Mouse (Mus musculus): ENCODE results near the gene Olfr803. TPM values are rescaled to one million over a fixed set of nuclear protein-coding genes. Genes with fewer than 3 reads are reported as not detected.

Gene Olfr803
- not detected for polyA plus RNA-seq (2015; fragmentation: Illumina TruSeq; extraction: RNeasy Lipid Tissue Mini Kit (QIAGEN cat#74804); ENCODE audit: insufficient read depth, low replicate concordance)

GRCm38 (mm10) chr10:129694186-129694585 lies at the start of gene Olfr803:
Gene Olfr803, minus strand, starts transcription at chr10:129694286.

GRCm38 (mm10) chr10:129741821-129742220 lies 47.7 kb upstream of the Olfr803 start, which contains the start of gene Olfr806:
Gene Olfr806, minus strand, starts transcription at chr10:129741921.

GRCm38 (mm10) chr10:129729275-129729674 lies 35.2 kb upstream of the Olfr803 start, which contains the start of gene Olfr805:
Gene Olfr805, minus strand, starts transcription at chr10:129729375.

GRCm38 (mm10) chr10:129702910-129703309 lies 8.8 kb upstream of the Olfr803 start, which contains the start of gene Olfr804:
Gene Olfr804, plus strand, starts transcription at chr10:129703210.

GRCm38 (mm10) chr10:129688069-129688468 lies 6.0 kb downstream of the Olfr803 start, which contains the start of gene Olfr802:
Gene Olfr802, minus strand, starts transcription at chr10:129688169.

GRCm38 (mm10) chr10:129673765-129674164 lies 20.3 kb downstream of the Olfr803 start, which contains the start of gene Olfr801:
Gene Olfr801, minus strand, starts transcription at chr10:129673865.

GRCm38 (mm10) chr10:129657394-129657793 lies 36.7 kb downstream of the Olfr803 start, which contains the start of gene Olfr800:
Gene Olfr800, plus strand, starts transcription at chr10:129657694.

Other genes starting within 250 kb of the Olfr803 start
- gene Olfr787, start 232.4 kb downstream of the Olfr803 start, polyA plus RNA-seq (2015; fragmentation: Illumina TruSeq; extraction: RNeasy Lipid Tissue Mini Kit (QIAGEN cat#74804); ENCODE audit: insufficient read depth, low replicate concordance) = not detected
- not detected for gene Olfr788, start 223.3 kb downstream of the Olfr803 start, polyA plus RNA-seq (2015; fragmentation: Illumina TruSeq; extraction: RNeasy Lipid Tissue Mini Kit (QIAGEN cat#74804); ENCODE audit: insufficient read depth, low replicate concordance)
- gene Olfr789, start 209.5 kb downstream of the Olfr803 start, polyA plus RNA-seq (2015; fragmentation: Illumina TruSeq; extraction: RNeasy Lipid Tissue Mini Kit (QIAGEN cat#74804); ENCODE audit: insufficient read depth, low replicate concordance) = not detected
- not detected for gene Olfr790, start 195.8 kb downstream of the Olfr803 start, polyA plus RNA-seq (2015; fragmentation: Illumina TruSeq; extraction: RNeasy Lipid Tissue Mini Kit (QIAGEN cat#74804); ENCODE audit: insufficient read depth, low replicate concordance)
- gene Olfr791, start 172.5 kb downstream of the Olfr803 start, polyA plus RNA-seq (2015; fragmentation: Illumina TruSeq; extraction: RNeasy Lipid Tissue Mini Kit (QIAGEN cat#74804); ENCODE audit: insufficient read depth, low replicate concordance) = not detected
- not detected for gene Olfr792, start 155.1 kb downstream of the Olfr803 start, polyA plus RNA-seq (2015; fragmentation: Illumina TruSeq; extraction: RNeasy Lipid Tissue Mini Kit (QIAGEN cat#74804); ENCODE audit: insufficient read depth, low replicate concordance)
- gene Olfr794, start 126.6 kb downstream of the Olfr803 start, polyA plus RNA-seq (2015; fragmentation: Illumina TruSeq; extraction: RNeasy Lipid Tissue Mini Kit (QIAGEN cat#74804); ENCODE audit: insufficient read depth, low replicate concordance) = not detected
- gene Olfr796, start 81.7 kb downstream of the Olfr803 start, polyA plus RNA-seq (2015; fragmentation: Illumina TruSeq; extraction: RNeasy Lipid Tissue Mini Kit (QIAGEN cat#74804); ENCODE audit: insufficient read depth, low replicate concordance) = not detected
- gene Olfr798, start 66.4 kb downstream of the Olfr803 start, polyA plus RNA-seq (2015; fragmentation: Illumina TruSeq; extraction: RNeasy Lipid Tissue Mini Kit (QIAGEN cat#74804); ENCODE audit: insufficient read depth, low replicate concordance) = not detected
- gene Olfr799, start 56.8 kb downstream of the Olfr803 start, polyA plus RNA-seq (2015; fragmentation: Illumina TruSeq; extraction: RNeasy Lipid Tissue Mini Kit (QIAGEN cat#74804); ENCODE audit: insufficient read depth, low replicate concordance) = not detected
- gene Olfr800, start 36.6 kb downstream of the Olfr803 start, polyA plus RNA-seq (2015; fragmentation: Illumina TruSeq; extraction: RNeasy Lipid Tissue Mini Kit (QIAGEN cat#74804); ENCODE audit: insufficient read depth, low replicate concordance) = not detected
- not detected for gene Olfr801, start 20.4 kb downstream of the Olfr803 start, polyA plus RNA-seq (2015; fragmentation: Illumina TruSeq; extraction: RNeasy Lipid Tissue Mini Kit (QIAGEN cat#74804); ENCODE audit: insufficient read depth, low replicate concordance)
- gene Olfr802, start 6.1 kb downstream of the Olfr803 start, polyA plus RNA-seq (2015; fragmentation: Illumina TruSeq; extraction: RNeasy Lipid Tissue Mini Kit (QIAGEN cat#74804); ENCODE audit: insufficient read depth, low replicate concordance) = not detected
- not detected for gene Olfr804, start 8.9 kb upstream of the Olfr803 start, polyA plus RNA-seq (2015; fragmentation: Illumina TruSeq; extraction: RNeasy Lipid Tissue Mini Kit (QIAGEN cat#74804); ENCODE audit: insufficient read depth, low replicate concordance)
- not detected for gene Olfr805, start 35.1 kb upstream of the Olfr803 start, polyA plus RNA-seq (2015; fragmentation: Illumina TruSeq; extraction: RNeasy Lipid Tissue Mini Kit (QIAGEN cat#74804); ENCODE audit: insufficient read depth, low replicate concordance)
- not detected for gene Olfr806, start 47.6 kb upstream of the Olfr803 start, polyA plus RNA-seq (2015; fragmentation: Illumina TruSeq; extraction: RNeasy Lipid Tissue Mini Kit (QIAGEN cat#74804); ENCODE audit: insufficient read depth, low replicate concordance)
- gene Olfr807, start 63.5 kb upstream of the Olfr803 start, polyA plus RNA-seq (2015; fragmentation: Illumina TruSeq; extraction: RNeasy Lipid Tissue Mini Kit (QIAGEN cat#74804); ENCODE audit: insufficient read depth, low replicate concordance) = not detected
- gene Olfr808, start 71.2 kb upstream of the Olfr803 start, polyA plus RNA-seq (2015; fragmentation: Illumina TruSeq; extraction: RNeasy Lipid Tissue Mini Kit (QIAGEN cat#74804); ENCODE audit: insufficient read depth, low replicate concordance) = not detected
- not detected for gene Olfr809, start 80.4 kb upstream of the Olfr803 start, polyA plus RNA-seq (2015; fragmentation: Illumina TruSeq; extraction: RNeasy Lipid Tissue Mini Kit (QIAGEN cat#74804); ENCODE audit: insufficient read depth, low replicate concordance)
- gene Olfr810, start 100.6 kb upstream of the Olfr803 start, polyA plus RNA-seq (2015; fragmentation: Illumina TruSeq; extraction: RNeasy Lipid Tissue Mini Kit (QIAGEN cat#74804); ENCODE audit: insufficient read depth, low replicate concordance) = not detected
- gene Olfr811, start 110.1 kb upstream of the Olfr803 start, polyA plus RNA-seq (2015; fragmentation: Illumina TruSeq; extraction: RNeasy Lipid Tissue Mini Kit (QIAGEN cat#74804); ENCODE audit: insufficient read depth, low replicate concordance) = not detected
- not detected for gene Olfr812, start 151.8 kb upstream of the Olfr803 start, polyA plus RNA-seq (2015; fragmentation: Illumina TruSeq; extraction: RNeasy Lipid Tissue Mini Kit (QIAGEN cat#74804); ENCODE audit: insufficient read depth, low replicate concordance)
- gene Olfr813, start 161.1 kb upstream of the Olfr803 start, polyA plus RNA-seq (2015; fragmentation: Illumina TruSeq; extraction: RNeasy Lipid Tissue Mini Kit (QIAGEN cat#74804); ENCODE audit: insufficient read depth, low replicate concordance) = not detected
- gene Olfr814, start 185.6 kb upstream of the Olfr803 start, polyA plus RNA-seq (2015; fragmentation: Illumina TruSeq; extraction: RNeasy Lipid Tissue Mini Kit (QIAGEN cat#74804); ENCODE audit: insufficient read depth, low replicate concordance) = not detected
- not detected for gene Olfr815, start 211.6 kb upstream of the Olfr803 start, polyA plus RNA-seq (2015; fragmentation: Illumina TruSeq; extraction: RNeasy Lipid Tissue Mini Kit (QIAGEN cat#74804); ENCODE audit: insufficient read depth, low replicate concordance)
- not detected for gene Olfr816, start 221.3 kb upstream of the Olfr803 start, polyA plus RNA-seq (2015; fragmentation: Illumina TruSeq; extraction: RNeasy Lipid Tissue Mini Kit (QIAGEN cat#74804); ENCODE audit: insufficient read depth, low replicate concordance)